Mouse (Mus musculus) bone marrow, adult 2 months (tissue): ENCODE measurements at regions not wholly inside any gene's neighbourhood (a gene's known extent, or its start where the extent isn't known, plus 50 kb on each side); places are given as distances from the start of the nearest gene placed in this dataset.

Experiments used
- CTCF ChIP-seq: fragments of 200-500 bp; IDR thresholded peaks from 2 replicates; pipeline ENCODE4 v1.5.1; 2011; ENCODE audit warnings: low read length, control low read depth; ENCODE audit not compliant: control insufficient read depth, insufficient read depth
- POLR2A ChIP-seq: fragments of 200-500 bp; IDR thresholded peaks from 2 replicates; pipeline ENCODE4 v1.6.1; 2011; ENCODE audit warnings: low read depth, mild to moderate bottlenecking, control low read depth, low read length, borderline replicate concordance; ENCODE audit not compliant: control insufficient read depth

GRCm38 (mm10) chr9:31710022-31710421 lies 203.2 kb downstream of the Barx2 start:
- TF ChIP-seq CTCF = no peak
- no peak for TF ChIP-seq POLR2A
